Mouse (Mus musculus) neural tube, embryonic 14.5 days (tissue): ENCODE results near the gene Cdkl4. TPM values are rescaled to one million over a fixed set of nuclear protein-coding genes. Genes with fewer than 3 reads are reported as not detected.

Experiments used
- ATAC-seq: fragments of 200-750 bp; cut with Nextera tagmentation; 2 replicates; pipeline ENCODE4 v1.8.0; 2017; ENCODE audit warnings: low read depth, mild to moderate bottlenecking, moderate TSS enrichment, moderate library complexity
- H3K27ac ChIP-seq: fragments of 300-500 bp; sonication (generic); 2 replicates; pipeline ENCODE4 v1.5.1; 2014; ENCODE audit warnings: low read depth, mild to moderate bottlenecking, control low read depth, low read length, moderate library complexity, mixed read lengths
- H3K27me3 ChIP-seq: fragments of 300-500 bp; sonication (generic); 2 replicates; pipeline ENCODE4 v1.6.1; 2014; ENCODE audit warnings: low read length; ENCODE audit not compliant: control insufficient read depth, insufficient read depth
- H3K36me3 ChIP-seq: fragments of 300-500 bp; sonication (generic); 2 replicates; pipeline ENCODE4 v1.6.1; 2014; ENCODE audit warnings: low read length, mixed read lengths; ENCODE audit not compliant: control insufficient read depth, insufficient read depth
- H3K4me1 ChIP-seq: fragments of 300-500 bp; sonication (generic); 2 replicates; pipeline ENCODE4 v1.6.1; 2014; ENCODE audit warnings: low read length; ENCODE audit not compliant: control insufficient read depth, insufficient read depth
- H3K4me2 ChIP-seq: fragments of 300-500 bp; sonication (generic); 2 replicates; pipeline ENCODE4 v1.6.1; 2014; ENCODE audit warnings: mild to moderate bottlenecking, low read depth, low read length, control low read depth
- H3K4me3 ChIP-seq: fragments of 300-500 bp; sonication (generic); 2 replicates; pipeline ENCODE4 v1.5.1; 2014; ENCODE audit warnings: low read depth, low read length, control low read depth, mixed read lengths
- H3K9ac ChIP-seq: fragments of 300-500 bp; sonication (generic); replicated peaks from 2 replicates; pipeline ENCODE4 v1.6.1; 2014; ENCODE audit warnings: low read depth, mild to moderate bottlenecking, control low read depth, low read length, mixed read lengths
- H3K9me3 ChIP-seq: fragments of 300-500 bp; sonication (generic); 2 replicates; pipeline ENCODE4 v1.6.1; 2016; ENCODE audit warnings: low read length; ENCODE audit not compliant: control insufficient read depth
- WGBS: fragments of 180-500 bp; shearing (Covaris S2); extraction: QIAGEN DNeasy Blood & Tissue Kit; methylation state at CpG from one replicate; pipeline ENCODE4 v1.1.7; 2014; 5-methylcytosine and 5-hydroxymethylcytosine counted together
- polyA plus RNA-seq: library from polyadenylated mRNA; unstranded; fragments of >200 nt; fragmentation: Nextera tagmentation; extraction: Ambion mirVana; gene quantifications from 2 replicates; pipeline ENCODE4 v1.2.1, GENCODE M21; 2014

The Cdkl4 gene
- 4.5 and 7.4 TPM in 2 replicates for polyA plus RNA-seq

DNA sequence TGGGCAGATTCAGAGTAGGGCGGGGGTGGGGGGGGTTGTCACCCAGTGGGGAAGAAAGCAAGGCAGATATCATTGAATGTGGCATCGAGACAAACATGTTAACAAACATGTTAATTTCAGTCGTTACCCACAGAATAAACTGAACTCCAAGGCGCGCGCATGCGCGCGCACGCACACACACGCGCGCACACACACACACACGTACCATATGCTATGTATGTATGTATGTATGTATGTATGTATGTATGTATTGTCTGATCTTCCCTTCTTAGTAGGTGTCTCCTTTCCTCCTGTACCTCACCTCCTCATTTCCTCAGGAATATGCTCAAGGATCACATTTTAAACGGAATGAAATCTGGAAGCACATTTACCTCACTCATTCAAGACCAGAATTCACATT, at the start of gene Cdkl4:
Gene Cdkl4 (minus strand): TSS at position 175 of the 400 bp plus-strand sequence.
- H3K4me3 ChIP-seq = peak within 1 kb of the TSS; percentile 39
- WGBS = 70% methylated on average over 15 of the region's 15 CpGs
- no peaks in the 10 kb centered on the region for H3K27me3 ChIP-seq
- H3K27ac ChIP-seq = 0 out of 2 replicates have a peak within 1 kb of the TSS, but pooled peaks have one; percentile 40
- H3K9me3 ChIP-seq = no peaks in the 10 kb centered on the region
- H3K4me2 ChIP-seq = peak within 1 kb of the TSS; percentile 80
- H3K9ac ChIP-seq = peak within 1 kb of the TSS; percentile 55
- ATAC-seq = peak; percentile 62
- H3K36me3 ChIP-seq = peaks cover 9% of the 10 kb centered on the region; the same call in 1 of the 2 replicates
- H3K4me1 ChIP-seq = 0 out of 2 replicates have a peak, but pooled peaks cover 4% of the 10 kb centered on the region

DNA sequence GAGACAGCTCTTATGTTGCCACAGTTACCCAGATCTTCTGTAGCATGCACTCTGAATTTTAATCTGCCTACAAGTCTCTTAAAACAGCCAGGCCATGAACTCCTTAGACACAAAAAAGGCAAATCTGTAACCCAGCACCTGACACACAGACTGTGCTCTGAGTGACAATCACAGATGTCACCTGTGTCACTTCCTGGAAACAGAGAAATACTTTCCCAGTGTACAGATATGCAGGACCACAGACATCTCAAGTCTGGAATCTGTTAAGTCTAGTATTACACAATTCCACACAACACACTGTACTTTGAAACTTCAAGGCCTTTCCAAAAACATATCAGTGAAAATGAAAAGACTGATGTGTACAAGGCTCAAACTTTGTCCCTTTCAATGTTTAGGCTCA, 47.4 kb upstream of the Cdkl4 start:
- no peak overlapping the region for H3K4me2 ChIP-seq
- H3K27ac ChIP-seq = no peak overlapping the region
- no peaks in the 10 kb centered on the region for H3K4me1 ChIP-seq

DNA sequence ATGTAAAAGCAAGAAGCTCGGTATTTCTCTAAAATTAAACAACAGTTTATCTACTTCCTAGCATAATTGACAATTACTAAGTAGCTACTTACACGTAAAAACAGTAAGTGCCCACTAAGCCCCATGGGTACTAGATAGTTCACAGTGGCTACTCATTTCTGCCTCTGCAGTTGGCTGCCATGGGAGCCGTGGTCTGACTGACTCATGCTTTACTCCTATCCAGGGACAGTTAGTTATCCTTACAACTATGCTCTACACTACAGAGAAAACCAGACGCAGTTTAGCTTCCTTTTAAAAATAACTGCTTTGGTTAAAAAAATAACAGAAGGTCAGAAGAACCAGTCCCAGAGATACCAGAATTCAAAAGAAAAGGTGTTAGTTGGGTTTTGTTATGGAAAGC, 44.1 kb upstream of the Cdkl4 start:
- H3K4me2 ChIP-seq = no peak overlapping the region
- no peaks in the 10 kb centered on the region for H3K9me3 ChIP-seq
- no peak overlapping the region for H3K4me3 ChIP-seq
- H3K36me3 ChIP-seq = peaks cover 6% of the 10 kb centered on the region; the same call in 1 of the 2 replicates
- no peak overlapping the region for H3K27ac ChIP-seq
- H3K27me3 ChIP-seq = no peaks in the 10 kb centered on the region
- H3K4me1 ChIP-seq = no peaks in the 10 kb centered on the region
- WGBS = 81% methylated on average over 4 of the region's 4 CpGs
- ATAC-seq = no peak
- H3K9ac ChIP-seq = no peak overlapping the region

More for the DNA sequence above, 47.4 kb upstream of the Cdkl4 start:
- no peaks in the 10 kb centered on the region for H3K36me3 ChIP-seq
- H3K9me3 ChIP-seq = no peaks in the 10 kb centered on the region
- no peak overlapping the region for H3K4me3 ChIP-seq
- ATAC-seq = no peak
- H3K27me3 ChIP-seq = no peaks in the 10 kb centered on the region
- no peak overlapping the region for H3K9ac ChIP-seq

DNA sequence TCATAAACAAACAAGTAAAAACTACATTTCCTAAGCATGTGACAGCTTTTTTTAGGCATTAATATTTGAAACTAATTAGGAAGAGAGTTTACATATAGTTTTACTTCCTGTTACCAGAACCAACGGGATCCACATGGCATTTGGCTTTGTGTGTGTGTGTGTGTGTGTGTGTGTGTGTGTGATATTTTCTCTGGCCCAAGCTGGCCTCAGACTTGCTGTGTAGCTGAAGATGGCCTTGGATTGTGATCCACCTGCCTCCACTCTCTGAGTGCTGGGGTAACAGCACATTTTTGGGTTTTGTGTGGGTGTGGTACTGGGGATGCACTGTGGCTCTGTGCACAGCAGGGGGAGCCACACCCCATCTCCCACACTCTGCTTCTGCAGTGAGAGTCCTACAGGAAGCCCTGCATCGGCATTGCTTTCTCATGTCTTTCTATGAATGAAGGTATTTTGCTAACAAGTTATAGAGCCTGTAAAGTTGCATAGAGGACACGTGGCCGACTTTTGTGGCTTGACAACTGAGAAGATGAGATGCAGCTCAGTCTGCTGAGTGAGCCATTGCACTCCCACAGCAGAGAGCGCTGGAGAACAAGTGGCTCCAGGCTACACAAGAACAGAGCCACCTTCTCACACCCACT, 43.3 kb upstream of the Cdkl4 start:
- H3K27me3 ChIP-seq = no peaks in the 10 kb centered on the region
- H3K4me2 ChIP-seq = no peak overlapping the region
- ATAC-seq = peak; percentile 79
- no peak overlapping the region for H3K4me3 ChIP-seq
- WGBS = 63% methylated on average over 5 of the region's 5 CpGs
- no peak overlapping the region for H3K9ac ChIP-seq
- H3K4me1 ChIP-seq = no peaks in the 10 kb centered on the region
- H3K36me3 ChIP-seq = peaks cover 6% of the 10 kb centered on the region; the same call in 1 of the 2 replicates
- H3K27ac ChIP-seq = no peak overlapping the region
- no peaks in the 10 kb centered on the region for H3K9me3 ChIP-seq

- H3K36me3 ChIP-seq = peaks cover 18% of the 10 kb centered on the region; the same call in 1 of the 2 replicates
- no peaks in the 10 kb centered on the region for H3K9me3 ChIP-seq
- H3K9ac ChIP-seq = no peak overlapping the region
- H3K27me3 ChIP-seq = no peaks in the 10 kb centered on the region
- no peaks in the 10 kb centered on the region for H3K4me1 ChIP-seq
- no peak overlapping the region for H3K27ac ChIP-seq
- 80% methylated on average over 13 of the region's 13 CpGs for WGBS
- no peak overlapping the region for H3K4me2 ChIP-seq
- no peak overlapping the region for H3K4me3 ChIP-seq
- no peak for ATAC-seq
These were observed 41.9 kb upstream of the Cdkl4 start for GRCm38 (mm10) chr17:80619556-80619955.

DNA sequence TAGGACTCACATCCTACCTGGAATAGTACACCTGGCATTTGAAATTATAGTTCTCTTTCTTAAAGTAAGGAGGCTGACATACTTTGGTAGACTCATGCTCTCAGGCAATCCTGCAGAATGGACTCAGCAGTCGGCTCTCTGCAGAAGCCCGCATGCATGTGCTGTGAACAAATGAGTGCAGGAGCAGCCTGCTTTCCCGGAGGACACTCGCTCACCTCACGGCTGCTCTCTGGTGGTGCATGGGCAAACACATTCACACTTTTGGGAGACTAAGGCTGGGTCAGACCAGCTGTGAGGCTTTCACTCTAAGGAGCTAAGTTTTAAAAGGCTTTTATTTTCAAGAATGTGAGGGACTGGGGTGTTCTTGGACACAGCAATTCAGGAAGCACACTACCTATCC, 41.3 kb upstream of the Cdkl4 start:
- H3K4me3 ChIP-seq = no peak overlapping the region
- no peaks in the 10 kb centered on the region for H3K9me3 ChIP-seq
- no peak overlapping the region for H3K4me2 ChIP-seq
- no peaks in the 10 kb centered on the region for H3K4me1 ChIP-seq
- H3K27ac ChIP-seq = no peak overlapping the region
- H3K9ac ChIP-seq = no peak overlapping the region
- WGBS = 79% methylated on average over 5 of the region's 5 CpGs
- H3K36me3 ChIP-seq = peaks cover 21% of the 10 kb centered on the region; the same call in 1 of the 2 replicates
- no peak for ATAC-seq
- H3K27me3 ChIP-seq = no peaks in the 10 kb centered on the region

DNA sequence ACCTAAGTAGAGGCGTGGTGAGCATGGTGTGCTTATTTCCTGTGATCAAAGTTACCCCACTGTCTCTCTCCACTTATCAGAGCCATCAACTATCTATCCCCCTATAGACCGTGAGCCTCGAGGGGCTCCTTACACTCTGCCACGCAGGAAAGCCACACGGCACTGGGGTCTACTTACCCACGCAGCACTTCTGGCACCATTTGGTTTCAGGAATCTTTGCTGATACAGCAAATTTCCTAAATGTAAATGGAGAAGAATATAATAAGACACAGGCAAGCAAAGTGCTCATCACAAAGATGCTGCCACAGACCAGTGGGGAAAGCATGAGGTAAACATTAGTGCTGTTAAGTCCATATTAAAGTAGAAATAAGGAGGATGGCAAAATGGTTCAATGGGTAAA, 26.2 kb upstream of the Cdkl4 start:
- no peak for ATAC-seq
- H3K9me3 ChIP-seq = no peaks in the 10 kb centered on the region
- H3K4me1 ChIP-seq = no peaks in the 10 kb centered on the region
- H3K4me3 ChIP-seq = no peak overlapping the region
- no peak overlapping the region for H3K9ac ChIP-seq
- peaks cover 64% of the 10 kb centered on the region for H3K36me3 ChIP-seq
- 90% methylated on average over 6 of the region's 6 CpGs for WGBS
- no peak overlapping the region for H3K27ac ChIP-seq
- H3K4me2 ChIP-seq = no peak overlapping the region
- no peaks in the 10 kb centered on the region for H3K27me3 ChIP-seq

GRCm38 (mm10) chr17:80603079-80603625, 25.5 kb upstream of the Cdkl4 start:
- WGBS = 93% methylated on average over 19 of the region's 19 CpGs
- ATAC-seq = no peak
- H3K4me2 ChIP-seq = no peak overlapping the region
- no peaks in the 10 kb centered on the region for H3K4me1 ChIP-seq
- H3K27ac ChIP-seq = no peak overlapping the region
- no peak overlapping the region for H3K4me3 ChIP-seq
- H3K9me3 ChIP-seq = no peaks in the 10 kb centered on the region
- no peak overlapping the region for H3K9ac ChIP-seq
- H3K27me3 ChIP-seq = no peaks in the 10 kb centered on the region
- peaks cover 61% of the 10 kb centered on the region for H3K36me3 ChIP-seq

- Histone ChIP-seq H3K4me2 (no peak overlapping the region), H3K9ac (no peak overlapping the region)
- 57% methylated on average over 13 of the region's 13 CpGs for WGBS
These were observed 23.8 kb upstream of the Cdkl4 start for GRCm38 (mm10) chr17:80601371-80601770.

More at GRCm38 (mm10) chr17:80601371-80601770, 23.8 kb upstream of the Cdkl4 start:
- no peaks in the 10 kb centered on the region for H3K9me3 ChIP-seq
- H3K27ac ChIP-seq = no peak overlapping the region
- H3K27me3 ChIP-seq = no peaks in the 10 kb centered on the region
- ATAC-seq = no peak
- H3K4me3 ChIP-seq = no peak overlapping the region
- peaks cover 61% of the 10 kb centered on the region for H3K36me3 ChIP-seq
- H3K4me1 ChIP-seq = no peaks in the 10 kb centered on the region
